Mouse (Mus musculus): Measurements from ENCODE around the gene Arfgap2. TPM values are rescaled to one million over a fixed set of nuclear protein-coding genes. Genes with fewer than 3 reads are reported as not detected.
A peak's percentile ranks its signal among the peaks of the same experiment; 100 is the strongest.

The Arfgap2 gene
- polyA plus RNA-seq, 2 experiments = 25.5 to 50.2 TPM

- Histone ChIP-seq H3K36me3 (replicated peaks; ENCODE audit: control insufficient read depth, insufficient read depth, low read depth) (no peaks in the 10 kb centered on the region), H3K4me3 (ENCODE audit: insufficient read depth in 1 of 2, low read depth in 2 of 2, low read length in 2 of 2) (peak within 1 kb of the TSS; percentile 27 to 54), H3K27me3 (ENCODE audit: control insufficient read depth, insufficient read depth, low read length) (peaks cover 49% of the 10 kb centered on the region), H3K9ac (replicated peaks) (no peak within 1 kb of the TSS), H3K27ac (no peak within 1 kb of the TSS), H3K4me1 (replicated peaks; ENCODE audit: control insufficient read depth in 2 of 2, insufficient read depth in 2 of 2, low read length in 1 of 2) (no peaks in the 10 kb centered on the region), H3K9me3 (ENCODE audit: control insufficient read depth, low read length) (no peaks in the 10 kb centered on the region), H3K4me2 (ENCODE audit: low read depth) (peak within 1 kb of the TSS; percentile 53)
- no peak for TF ChIP-seq CTCF (IDR thresholded peaks at IDR 0.05; ENCODE audit: low read depth)
- TF ChIP-seq EP300 (IDR thresholded peaks at IDR 0.05; ENCODE audit: low read depth) = no peak
- DNase-seq (ENCODE audit: low read depth in 3 of 3, low spot score in 3 of 3) (no peak), ATAC-seq (ENCODE audit: insufficient read depth) (peak; percentile 5; the same call in 1 of the 2 replicates)
- 1% methylated on average over 27 of the region's 27 CpGs for WGBS (ENCODE audit: insufficient replicate concordance)
These were observed 9.1 kb upstream of the Arfgap2 start, which contains the start of gene Pacsin3 for GRCm38 (mm10) chr2:91255661-91256150. Gene Pacsin3 (plus strand): TSS chr2:91255954.

DNA sequence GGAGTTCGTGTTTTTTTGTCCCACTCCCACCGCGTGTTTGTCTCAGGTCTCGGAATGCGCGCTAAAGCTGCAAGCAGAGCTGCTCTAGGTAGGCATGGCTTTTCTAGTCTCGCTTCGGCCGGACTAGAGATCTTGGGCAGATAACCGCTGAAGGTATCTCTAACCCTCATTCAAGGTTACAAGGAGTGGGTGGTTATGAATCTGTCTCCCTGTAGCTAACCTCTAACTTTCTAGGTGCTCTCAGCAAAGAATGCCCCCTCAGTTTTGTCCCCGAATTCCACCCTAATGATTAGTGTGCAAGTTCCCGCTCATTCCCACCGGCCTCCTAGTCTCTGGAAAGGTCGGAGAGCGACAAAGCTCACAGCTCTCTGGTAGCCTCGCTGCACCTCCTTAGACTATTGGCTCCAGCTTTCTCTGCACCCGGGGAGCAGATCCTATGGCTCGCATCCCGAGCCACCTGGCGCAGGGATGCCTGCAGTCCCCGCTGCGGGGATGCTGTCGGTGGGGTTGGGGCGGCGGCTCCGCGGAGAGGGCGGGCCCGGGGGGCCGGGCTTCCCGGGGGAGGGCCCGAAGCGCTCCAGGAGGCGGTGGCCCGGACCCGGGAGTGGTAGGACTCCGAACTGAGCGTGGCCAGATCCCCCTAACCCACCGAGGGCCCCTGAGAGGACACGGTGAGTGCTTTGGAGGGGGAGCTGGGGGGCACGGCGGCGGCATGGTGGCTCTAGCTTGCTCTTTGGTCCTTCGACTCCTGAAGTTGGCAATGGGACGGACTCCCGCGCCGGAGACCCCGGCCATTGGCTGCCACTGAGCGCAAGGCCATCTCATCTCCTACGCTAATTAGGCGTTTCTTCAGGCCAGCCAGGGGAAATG is 8.3 kb upstream of the Arfgap2 start:
- Histone ChIP-seq H3K27me3 (ENCODE audit: control insufficient read depth, insufficient read depth, low read length) (peaks cover 49% of the 10 kb centered on the region), H3K9ac (replicated peaks) (no peak overlapping the region), H3K9me3 (ENCODE audit: control insufficient read depth, low read length) (no peaks in the 10 kb centered on the region), H3K27ac (no peak overlapping the region), H3K4me1 (replicated peaks; ENCODE audit: control insufficient read depth in 2 of 2, insufficient read depth in 2 of 2, low read length in 1 of 2) (no peaks in the 10 kb centered on the region), H3K4me2 (ENCODE audit: low read depth) (peak overlapping the region; percentile 53), H3K4me3 (ENCODE audit: insufficient read depth in 1 of 2, low read depth in 2 of 2, low read length in 2 of 2) (peak overlapping the region; percentile 27 to 54), H3K36me3 (replicated peaks; ENCODE audit: control insufficient read depth, insufficient read depth, low read depth) (no peaks in the 10 kb centered on the region)
- ATAC-seq (ENCODE audit: insufficient read depth) (peak; percentile 59), DNase-seq (ENCODE audit: low read depth in 3 of 3, low spot score in 3 of 3) (no peak)
- TF ChIP-seq CTCF (IDR thresholded peaks at IDR 0.05; ENCODE audit: low read depth) (no peak), EP300 (IDR thresholded peaks at IDR 0.05; ENCODE audit: low read depth) (no peak)
- under 1% methylated on average over 52 of the region's 52 CpGs for WGBS (ENCODE audit: insufficient replicate concordance)

GRCm38 (mm10) chr2:91257126-91257980 is 7.4 kb upstream of the Arfgap2 start:
- no peak for DNase-seq (ENCODE audit: low read depth in 3 of 3, low spot score in 3 of 3)
- Histone ChIP-seq H3K9me3 (ENCODE audit: control insufficient read depth, low read length) (no peaks in the 10 kb centered on the region), H3K27ac (no peak overlapping the region), H3K9ac (replicated peaks) (no peak overlapping the region), H3K36me3 (replicated peaks; ENCODE audit: control insufficient read depth, insufficient read depth, low read depth) (no peaks in the 10 kb centered on the region), H3K4me3 (ENCODE audit: insufficient read depth in 1 of 2, low read depth in 2 of 2, low read length in 2 of 2) (peak overlapping the region; percentile 28 to 54), H3K4me2 (ENCODE audit: low read depth) (peak overlapping the region; percentile 53), H3K27me3 (ENCODE audit: control insufficient read depth, insufficient read depth, low read length) (peaks cover 47% of the 10 kb centered on the region), H3K4me1 (replicated peaks; ENCODE audit: control insufficient read depth in 2 of 2, insufficient read depth in 2 of 2, low read length in 1 of 2) (no peaks in the 10 kb centered on the region)
- WGBS (ENCODE audit: insufficient replicate concordance) = 5% methylated on average over 22 of the region's 22 CpGs
- ATAC-seq (ENCODE audit: insufficient read depth) = peak; percentile 44
- TF ChIP-seq CTCF (IDR thresholded peaks at IDR 0.05; ENCODE audit: low read depth) (no peak), EP300 (IDR thresholded peaks at IDR 0.05; ENCODE audit: low read depth) (no peak)

GRCm38 (mm10) chr2:91258054-91258453 is 6.7 kb upstream of the Arfgap2 start:
- no peak overlapping the region for H3K27ac ChIP-seq
- DNase-seq (ENCODE audit: low read depth in 3 of 3, low spot score in 3 of 3) = no peak
- 65% methylated on average over 5 of the region's 5 CpGs for WGBS (ENCODE audit: insufficient replicate concordance)
- H3K4me2 ChIP-seq (ENCODE audit: low read depth) = peak overlapping the region; percentile 53
- no peak for ATAC-seq (ENCODE audit: insufficient read depth)
- H3K9ac ChIP-seq (replicated peaks) = no peak overlapping the region
- H3K4me3 ChIP-seq (ENCODE audit: insufficient read depth in 1 of 2, low read depth in 2 of 2, low read length in 2 of 2) = peak overlapping the region; percentile 28 to 54; a peak in 3 of 4 replicates
- H3K27me3 ChIP-seq (ENCODE audit: control insufficient read depth, insufficient read depth, low read length) = peaks cover 41% of the 10 kb centered on the region
- no peaks in the 10 kb centered on the region for H3K36me3 ChIP-seq (replicated peaks; ENCODE audit: control insufficient read depth, insufficient read depth, low read depth)
- TF ChIP-seq EP300 (IDR thresholded peaks at IDR 0.05; ENCODE audit: low read depth) (no peak), CTCF (IDR thresholded peaks at IDR 0.05; ENCODE audit: low read depth) (no peak)
- H3K9me3 ChIP-seq (ENCODE audit: control insufficient read depth, low read length) = no peaks in the 10 kb centered on the region
- no peaks in the 10 kb centered on the region for H3K4me1 ChIP-seq (replicated peaks; ENCODE audit: control insufficient read depth in 2 of 2, insufficient read depth in 2 of 2, low read length in 1 of 2)
